Mouse (Mus musculus) Muller cell, postnatal 12 days (primary cell): Measurements from ENCODE around the gene Lrrc8a.

Experiments used
- DNase-seq: peaks from one replicate; pipeline ENCODE4 v3.0.0-alpha.2; 2015; ENCODE audit errors: inconsistent ontology term

Gene Lrrc8a

DNA sequence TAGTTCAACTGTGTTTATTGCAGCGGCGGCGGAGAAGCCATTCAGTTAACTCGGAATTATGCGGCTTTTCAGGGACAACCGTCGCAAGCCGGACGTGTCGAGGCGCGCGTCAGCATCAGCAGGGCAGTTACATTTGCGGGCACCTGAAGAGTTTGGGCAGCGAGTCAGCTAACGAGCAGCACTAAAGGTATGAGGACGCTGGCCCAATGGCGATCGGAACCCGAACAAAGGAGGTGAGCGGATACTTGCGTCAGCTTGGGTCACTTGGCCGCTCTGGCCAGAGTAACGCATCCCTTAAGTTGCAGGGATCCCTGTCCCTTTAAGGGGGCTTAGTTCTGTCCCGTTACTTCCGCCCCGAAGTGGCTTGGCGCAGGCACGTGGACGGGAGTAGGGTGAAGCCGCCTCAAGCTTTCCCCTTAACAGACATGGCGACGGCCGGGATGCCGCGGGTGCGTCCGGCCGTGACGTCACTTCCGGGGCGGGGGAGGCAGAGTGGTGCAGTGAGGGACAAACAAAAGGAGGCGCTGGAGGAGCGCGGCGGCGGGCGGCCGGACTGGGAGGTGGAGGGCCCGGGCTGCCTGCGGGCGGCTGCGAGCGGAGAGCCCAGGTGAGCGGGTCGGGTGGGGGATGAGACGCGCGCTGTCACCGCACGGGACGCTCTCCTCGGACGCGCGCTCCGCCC lies at the start of gene Lrrc8a:
Lrrc8a (plus strand) TSS at position 517 of the 682 bp plus-strand sequence.
- peak; percentile 100 for DNase-seq

- DNase-seq, result no peak
Observed at GRCm38 (mm10) chr2:30191790-30192580, 45.5 kb upstream of the Lrrc8a start.

- DNase-seq, result no peak
Observed at GRCm38 (mm10) chr2:30194656-30195055, 42.9 kb upstream of the Lrrc8a start.

- no peak for DNase-seq
Observed at GRCm38 (mm10) chr2:30198021-30198420, 39.5 kb upstream of the Lrrc8a start.

DNA sequence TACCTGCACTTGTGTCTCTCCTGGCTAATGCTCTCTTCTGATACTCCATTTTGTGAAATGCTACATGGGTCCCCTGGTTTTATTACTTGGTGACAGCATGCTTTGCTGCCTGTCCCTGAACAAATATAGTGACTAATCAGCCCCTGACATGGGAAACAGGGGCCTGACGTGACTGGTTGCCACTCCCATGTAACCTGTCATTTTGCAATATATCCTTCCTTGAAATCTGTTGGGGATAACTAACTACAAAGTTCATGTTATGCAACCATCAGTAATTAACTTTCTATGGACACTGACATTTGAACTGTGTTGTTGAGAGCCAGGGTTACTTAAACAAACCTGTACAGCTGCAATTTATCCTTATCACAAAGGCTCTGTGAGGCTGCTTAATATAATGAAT lies 37.5 kb upstream of the Lrrc8a start:
- no peak for DNase-seq

GRCm38 (mm10) chr2:30200388-30200925 lies 37.1 kb upstream of the Lrrc8a start:
- no peak for DNase-seq

- no peak for DNase-seq
Observed at GRCm38 (mm10) chr2:30203439-30203838, 34.1 kb upstream of the Lrrc8a start.

GRCm38 (mm10) chr2:30205255-30205628 lies 32.3 kb upstream of the Lrrc8a start:
- DNase-seq, result no peak

- peak; percentile 92 for DNase-seq
Observed at GRCm38 (mm10) chr2:30205629-30206357, 31.7 kb upstream of the Lrrc8a start, which contains the start of gene Kyat1. Gene Kyat1 (minus strand): TSS chr2:30205847.

- DNase-seq, result no peak
Observed at GRCm38 (mm10) chr2:30207401-30207800, 30.1 kb upstream of the Lrrc8a start.

- no peak for DNase-seq
Observed at GRCm38 (mm10) chr2:30207886-30208285, 29.6 kb upstream of the Lrrc8a start.

DNA sequence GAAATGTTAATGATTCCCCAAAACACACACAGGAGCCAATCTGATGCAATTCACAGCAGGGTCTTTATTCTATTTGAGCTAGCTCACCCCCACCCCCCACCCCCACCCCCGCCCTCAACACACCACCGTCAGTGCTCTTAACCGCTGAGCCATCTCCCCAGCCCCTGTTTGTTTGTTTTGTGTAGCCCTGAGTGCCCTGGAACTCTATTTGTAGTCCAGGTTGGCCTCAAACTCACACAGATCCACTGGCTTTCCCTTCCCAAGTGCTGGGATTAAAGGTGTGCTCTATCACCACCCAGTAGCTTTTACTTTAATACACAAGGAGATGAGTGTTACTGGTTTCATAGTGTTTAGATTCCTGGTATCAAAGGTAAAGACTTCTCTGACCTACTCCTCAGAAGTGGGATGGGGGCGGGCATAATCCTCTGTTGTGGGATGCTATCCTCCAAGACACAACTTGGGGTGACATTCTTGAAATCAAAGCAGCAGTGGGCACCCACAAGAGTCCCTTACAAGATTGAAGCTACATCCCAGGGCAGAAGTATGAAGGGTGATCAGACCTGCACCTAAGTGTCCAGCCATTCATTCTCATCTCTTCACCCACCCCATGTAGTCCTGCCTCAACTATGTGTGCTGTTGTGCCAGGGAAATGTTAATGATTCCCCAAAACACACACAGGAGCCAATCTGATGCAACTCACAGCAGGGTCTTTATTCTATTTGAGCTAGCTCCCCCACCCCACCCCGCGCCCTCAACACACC lies 25.9 kb upstream of the Lrrc8a start:
- DNase-seq, result no peak

- DNase-seq, result no peak
Observed at GRCm38 (mm10) chr2:30212169-30212545, 25.4 kb upstream of the Lrrc8a start.

DNA sequence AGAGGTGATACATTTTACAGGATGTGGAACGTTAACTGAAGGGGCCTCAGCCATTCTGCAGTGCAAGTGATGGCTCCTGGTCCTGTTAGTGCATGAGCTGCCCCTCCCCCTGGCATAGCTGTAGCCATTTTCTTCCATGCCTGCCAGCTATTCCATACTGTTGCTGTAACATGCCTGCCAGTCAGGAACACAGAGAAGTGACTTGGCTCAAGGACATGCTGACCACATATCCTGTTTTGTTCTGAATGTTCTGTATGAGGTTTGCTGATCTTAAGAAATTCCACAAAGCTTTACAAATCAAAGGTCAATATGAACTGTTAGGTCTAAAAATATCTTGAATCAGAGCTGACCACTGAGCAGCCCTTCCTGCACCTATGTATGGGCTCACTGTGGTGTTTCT lies 24.6 kb upstream of the Lrrc8a start:
- no peak for DNase-seq

- no peak for DNase-seq
Observed at GRCm38 (mm10) chr2:30214745-30215144, 22.8 kb upstream of the Lrrc8a start.

GRCm38 (mm10) chr2:30215493-30215892 lies 22.0 kb upstream of the Lrrc8a start:
- no peak for DNase-seq

DNA sequence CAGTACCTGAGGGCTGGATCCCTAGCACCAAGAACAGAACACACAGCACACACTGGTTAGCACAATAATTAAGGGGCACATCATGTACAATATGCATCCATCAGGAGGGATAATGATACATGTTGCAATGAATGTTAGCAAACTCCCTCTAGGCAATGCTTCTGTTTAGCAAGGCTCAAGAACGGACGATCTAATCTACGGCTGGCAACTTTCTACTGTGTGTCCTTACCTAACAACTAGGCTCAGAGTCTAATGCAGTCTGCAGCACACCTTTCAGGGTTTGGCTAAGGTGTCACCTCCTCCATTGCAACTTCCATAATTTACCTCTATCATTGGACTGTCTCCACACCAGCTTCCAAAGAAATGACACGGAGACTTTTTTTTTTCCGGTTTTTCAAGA lies 21.2 kb upstream of the Lrrc8a start:
- DNase-seq, result no peak

DNA sequence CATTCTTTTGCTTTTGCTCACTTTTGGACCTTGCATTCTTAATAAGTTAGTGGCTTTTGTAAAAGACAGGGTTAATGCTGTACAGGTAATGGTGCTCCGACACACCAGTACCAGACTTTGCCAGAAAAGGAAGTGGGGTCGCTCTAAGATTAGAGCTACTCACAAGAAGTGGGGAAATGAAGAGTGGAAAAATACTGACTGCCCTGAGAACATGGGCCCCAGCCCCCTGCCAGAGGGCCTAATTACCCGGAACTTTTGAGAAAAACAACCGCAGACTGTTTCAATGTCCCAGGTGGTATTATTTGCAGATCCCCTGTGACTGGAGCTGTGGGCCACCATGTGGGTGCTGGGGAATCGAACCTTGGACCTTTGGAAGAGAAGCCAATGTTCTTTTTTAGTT lies 1.9 kb upstream of the Lrrc8a start:
- no peak for DNase-seq

DNA sequence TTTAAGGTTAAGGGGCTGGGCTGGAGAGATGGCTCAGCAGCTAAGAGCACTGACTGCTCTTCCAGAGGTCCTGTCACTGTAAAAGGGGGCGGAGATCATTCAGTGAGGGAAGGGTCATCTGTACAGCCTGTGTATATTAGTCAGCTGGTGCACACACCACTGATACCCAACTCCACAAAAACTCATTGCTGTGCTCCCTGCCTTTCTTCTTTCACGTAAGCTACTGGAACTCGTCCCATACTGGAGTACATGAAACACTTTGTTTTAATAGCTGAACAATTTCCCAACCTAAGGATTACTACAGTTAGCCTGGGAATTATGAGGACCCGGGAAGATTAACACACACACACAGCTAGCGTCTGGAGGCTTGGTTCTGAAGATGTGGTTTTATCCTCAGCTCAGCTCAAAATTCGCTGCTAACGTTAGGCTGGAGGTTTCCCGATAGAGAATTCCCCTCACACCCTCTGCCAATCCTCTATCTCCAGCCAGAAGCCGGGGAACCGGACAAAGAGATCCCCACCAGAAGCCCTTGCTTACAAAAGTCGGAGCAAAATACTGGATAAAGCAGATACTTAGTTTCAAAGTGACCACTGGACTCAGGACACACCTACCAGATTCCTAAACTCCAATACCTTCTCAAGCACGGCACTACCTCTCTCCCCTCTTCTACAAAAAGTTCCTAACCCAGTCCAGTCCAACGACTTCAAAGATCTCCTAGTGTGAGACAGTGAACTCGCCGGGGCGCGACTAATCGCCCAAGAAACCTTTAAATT lies 903 bp upstream of the Lrrc8a start:
- no peak for DNase-seq

GRCm38 (mm10) chr2:30237881-30238280 lies 366 bp downstream of the Lrrc8a start:
- DNase-seq, result no peak
